Mouse (Mus musculus): ENCODE measurements around the gene Melk. TPM values are rescaled to one million over a fixed set of nuclear protein-coding genes. Genes with fewer than 3 reads are reported as not detected.

The Melk gene
- 5.2 TPM for polyA plus RNA-seq (2017; shearing (Covaris generic))

GRCm38 (mm10) chr4:44300781-44301750, at the start of gene Melk:
Gene Melk, plus strand, starts transcription at chr4:44300876.

Other genes with a start within 250 kb of the Melk start
- gene Gne, start 216.7 kb upstream of the Melk start, polyA plus RNA-seq (2017; shearing (Covaris generic)), result 31.0 TPM
- 43.9 TPM for gene Rnf38, start 67.1 kb upstream of the Melk start, polyA plus RNA-seq (2017; shearing (Covaris generic))